Mouse (Mus musculus) heart, adult 11 months (tissue): ENCODE data around the gene Dtx1.

ENCODE experiments used
- DNase-seq: peaks from one replicate; pipeline ENCODE4 v3.0.0; 2022

Gene Dtx1

GRCm38 (mm10) chr5:120674229-120675145 is 37.2 kb downstream of the Dtx1 start:
- DNase-seq = no peak

GRCm38 (mm10) chr5:120673626-120674025 is 38.1 kb downstream of the Dtx1 start:
- DNase-seq = no peak

- no peak for DNase-seq
Observed at GRCm38 (mm10) chr5:120671865-120672264, 39.9 kb downstream of the Dtx1 start.

GRCm38 (mm10) chr5:120670132-120670531 is 41.6 kb downstream of the Dtx1 start:
- DNase-seq = no peak

GRCm38 (mm10) chr5:120668761-120669160 is 43.0 kb downstream of the Dtx1 start:
- no peak for DNase-seq

GRCm38 (mm10) chr5:120664888-120665287 is 46.8 kb downstream of the Dtx1 start:
- DNase-seq = no peak

- no peak for DNase-seq
Observed at GRCm38 (mm10) chr5:120660816-120661215, 50.9 kb downstream of the Dtx1 start.

GRCm38 (mm10) chr5:120656281-120656751 is 55.4 kb downstream of the Dtx1 start:
- no peak for DNase-seq

GRCm38 (mm10) chr5:120653873-120654272 is 57.9 kb downstream of the Dtx1 start:
- no peak for DNase-seq

GRCm38 (mm10) chr5:120652915-120653701 is 58.6 kb downstream of the Dtx1 start:
- DNase-seq = no peak

- DNase-seq = no peak
Observed at GRCm38 (mm10) chr5:120651230-120651629, 60.5 kb downstream of the Dtx1 start.

- DNase-seq = no peak
Observed at GRCm38 (mm10) chr5:120649938-120650337, 61.8 kb downstream of the Dtx1 start.

- DNase-seq = no peak
Observed at GRCm38 (mm10) chr5:120649374-120649933, 62.3 kb downstream of the Dtx1 start.

- peak; percentile 94 for DNase-seq
Observed at GRCm38 (mm10) chr5:120648569-120649373, 63.0 kb downstream of the Dtx1 start, which contains the start of gene Rasal1. Gene Rasal1, plus strand, starts transcription at chr5:120648812.

GRCm38 (mm10) chr5:120647814-120648491 is 63.8 kb downstream of the Dtx1 start:
- no peak for DNase-seq

GRCm38 (mm10) chr5:120647361-120647760 is 64.4 kb downstream of the Dtx1 start:
- no peak for DNase-seq

GRCm38 (mm10) chr5:120645851-120646250 is 65.9 kb downstream of the Dtx1 start:
- no peak for DNase-seq

GRCm38 (mm10) chr5:120644227-120644626 is 67.5 kb downstream of the Dtx1 start:
- DNase-seq = no peak

- no peak for DNase-seq
Observed at GRCm38 (mm10) chr5:120643365-120644085, 68.2 kb downstream of the Dtx1 start.

- no peak for DNase-seq
Observed at GRCm38 (mm10) chr5:120640094-120640493, 71.6 kb downstream of the Dtx1 start.

- DNase-seq = no peak
Observed at GRCm38 (mm10) chr5:120635633-120636032, 76.1 kb downstream of the Dtx1 start.
